Mouse (Mus musculus) stomach, postnatal 0 days (tissue): Measurements from ENCODE around the gene Klc1. TPM values are rescaled to one million over a fixed set of nuclear protein-coding genes. Genes with fewer than 3 reads are reported as not detected.

Source experiments
- ATAC-seq: fragments of 200-750 bp; cut with Nextera tagmentation; 2 replicates; pipeline ENCODE4 v1.8.0; 2017; ENCODE audit not compliant: low FRiP score, low TSS enrichment
- DNase-seq: peaks from one replicate; pipeline ENCODE4 v3.0.0-alpha.2; 2016; ENCODE audit warnings: low spot score
- H3K27ac ChIP-seq: fragments of 300-500 bp; sonication (generic); replicated peaks from 2 replicates; pipeline ENCODE4 v1.5.1; 2014; ENCODE audit warnings: mild to moderate bottlenecking, control low read depth
- H3K27me3 ChIP-seq: fragments of 300-500 bp; sonication (generic); 2 replicates; pipeline ENCODE4 v1.6.1; 2014; ENCODE audit warnings: low read length; ENCODE audit not compliant: control insufficient read depth, insufficient read depth
- H3K36me3 ChIP-seq: fragments of 300-500 bp; sonication (generic); 2 replicates; pipeline ENCODE4 v1.6.1; 2014; ENCODE audit warnings: low read length, mixed read lengths; ENCODE audit not compliant: control insufficient read depth, insufficient read depth
- H3K4me1 ChIP-seq: fragments of 300-500 bp; sonication (generic); replicated peaks from 2 replicates; pipeline ENCODE4 v1.6.1; 2014; ENCODE audit warnings: antibody characterized with exemption; ENCODE audit not compliant: control insufficient read depth, insufficient read depth
- H3K4me2 ChIP-seq: fragments of 300-500 bp; sonication (generic); replicated peaks from 2 replicates; pipeline ENCODE4 v1.6.1; 2014; ENCODE audit warnings: low read depth, mild to moderate bottlenecking, control low read depth, moderate library complexity
- H3K4me3 ChIP-seq: fragments of 300-500 bp; sonication (generic); 2 replicates; pipeline ENCODE4 v1.5.1; 2014; ENCODE audit warnings: low read depth, low read length, control low read depth
- H3K9ac ChIP-seq: fragments of 300-500 bp; sonication (generic); 2 replicates; pipeline ENCODE4 v1.6.1; 2014; ENCODE audit warnings: mild to moderate bottlenecking, low read length, control low read depth, mixed read lengths
- H3K9me3 ChIP-seq: fragments of 300-500 bp; sonication (generic); 2 replicates; pipeline ENCODE4 v1.6.1; 2016; ENCODE audit warnings: low read length; ENCODE audit not compliant: control insufficient read depth
- CTCF ChIP-seq: IDR thresholded peaks from 2 replicates; pipeline ENCODE4 v1.5.1; 2016; ENCODE audit warnings: antibody characterized with exemption, low read depth, mild to moderate bottlenecking, moderate library complexity
- EP300 ChIP-seq: optimal IDR thresholded peaks from 2 replicates; pipeline ENCODE3; 2016; ENCODE audit warnings: antibody characterized with exemption
- WGBS: fragments of 180-500 bp; shearing (Covaris S2); extraction: QIAGEN DNeasy Blood & Tissue Kit; methylation state at CpG from one replicate; pipeline ENCODE4 v1.1.7; 2014; 5-methylcytosine and 5-hydroxymethylcytosine counted together
- polyA plus RNA-seq: library from polyadenylated mRNA; unstranded; fragments of >200 nt; fragmentation: Nextera tagmentation; extraction: Ambion mirVana; gene quantifications from 2 replicates; pipeline ENCODE4 v1.2.1, GENCODE M21; 2015

Klc1 gene
- polyA plus RNA-seq, 1 experiment from 2014 or later = 56.7 TPM

DNA sequence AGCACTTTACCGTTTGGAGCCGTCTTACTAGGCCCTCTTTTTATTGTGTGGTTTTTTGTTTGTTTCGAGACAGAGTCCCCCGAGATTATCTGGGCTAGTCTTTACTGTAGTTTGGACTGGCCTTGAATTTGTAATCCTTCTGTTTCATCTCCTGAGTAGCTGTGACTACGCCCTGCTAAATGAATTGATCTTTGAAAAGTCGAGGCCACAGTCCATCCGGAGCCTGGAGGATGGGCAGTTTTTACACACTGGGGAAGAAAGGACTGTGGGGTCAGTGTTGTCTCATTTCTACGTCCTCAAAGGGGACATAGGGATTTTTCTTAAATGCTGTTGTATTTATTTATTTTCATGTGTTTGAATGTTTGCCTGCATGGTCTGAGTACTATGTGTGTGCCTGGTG lies 59.3 kb downstream of the Klc1 start:
- Histone ChIP-seq H3K4me1 (peaks cover 6% of the 10 kb centered on the region), H3K4me2 (no peak overlapping the region), H3K27ac (no peak overlapping the region), H3K27me3 (no peaks in the 10 kb centered on the region), H3K4me3 (no peak overlapping the region), H3K9ac (no peak overlapping the region), H3K36me3 (no peaks in the 10 kb centered on the region), H3K9me3 (no peaks in the 10 kb centered on the region)
- ATAC-seq (no peak), DNase-seq (no peak)
- 70% methylated on average over 8 of the region's 8 CpGs for WGBS
- no peak for TF ChIP-seq CTCF
- no peak for TF ChIP-seq EP300

DNA sequence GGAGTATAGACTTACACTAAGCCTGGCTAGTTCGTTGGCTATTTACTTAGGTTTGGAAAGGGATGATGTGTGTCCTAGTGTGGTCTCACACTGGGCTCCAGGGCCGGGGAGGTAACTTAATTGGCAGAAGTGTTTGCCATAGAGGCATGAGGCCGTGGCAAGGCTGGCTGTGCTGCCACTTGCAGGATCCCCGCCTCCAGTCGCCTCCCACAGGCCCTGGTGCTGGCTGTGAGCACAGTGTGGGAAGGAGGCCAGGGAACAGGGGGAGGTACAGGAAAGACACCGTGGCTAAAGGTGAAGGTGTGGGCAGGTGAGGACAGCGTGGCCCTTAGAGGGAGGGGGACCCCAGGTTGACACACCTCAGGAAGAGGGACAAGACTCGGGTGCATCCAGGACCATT lies 61.3 kb downstream of the Klc1 start:
- Histone ChIP-seq H3K9ac (no peak overlapping the region), H3K9me3 (no peaks in the 10 kb centered on the region)
- WGBS = 57% methylated on average over 8 of the region's 8 CpGs

DNA sequence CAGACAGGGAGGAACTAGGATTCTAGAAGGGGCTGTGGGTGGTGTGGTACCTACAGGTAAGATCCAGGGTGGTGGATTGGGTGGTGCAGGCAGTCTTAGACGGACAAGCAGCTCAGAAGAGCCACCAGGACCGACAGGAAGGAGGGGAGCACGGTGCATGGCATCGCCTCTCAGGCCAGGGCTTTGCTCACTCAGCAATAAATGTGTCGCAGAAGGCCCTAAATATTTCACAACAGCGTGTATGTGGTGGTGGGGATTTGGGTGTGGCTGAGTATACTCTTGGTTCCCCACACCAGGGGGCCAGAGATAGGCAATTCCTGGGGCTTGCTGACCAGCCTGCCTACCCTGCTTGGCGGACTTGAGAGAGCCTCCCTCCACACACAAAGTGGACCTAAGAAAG lies 62.1 kb downstream of the Klc1 start:
- Histone ChIP-seq H3K4me1 (peaks cover 5% of the 10 kb centered on the region; the same call in 1 of the 2 replicates), H3K4me3 (no peak overlapping the region), H3K4me2 (no peak overlapping the region), H3K9me3 (no peaks in the 10 kb centered on the region), H3K36me3 (peaks cover 22% of the 10 kb centered on the region), H3K9ac (no peak overlapping the region), H3K27me3 (no peaks in the 10 kb centered on the region), H3K27ac (no peak overlapping the region)
- 63% methylated on average over 7 of the region's 7 CpGs for WGBS
- DNase-seq = no peak
- TF ChIP-seq EP300 (no peak), CTCF (no peak)
- no peak for ATAC-seq

More for the DNA sequence above, 61.3 kb downstream of the Klc1 start:
- Histone ChIP-seq H3K4me2 (no peak overlapping the region), H3K4me3 (no peak overlapping the region), H3K36me3 (peaks cover 15% of the 10 kb centered on the region), H3K27me3 (no peaks in the 10 kb centered on the region), H3K27ac (no peak overlapping the region), H3K4me1 (peaks cover 5% of the 10 kb centered on the region; the same call in 1 of the 2 replicates)
- ATAC-seq = no peak
- TF ChIP-seq EP300 (no peak), CTCF (no peak)
- peak; percentile 53 for DNase-seq

DNA sequence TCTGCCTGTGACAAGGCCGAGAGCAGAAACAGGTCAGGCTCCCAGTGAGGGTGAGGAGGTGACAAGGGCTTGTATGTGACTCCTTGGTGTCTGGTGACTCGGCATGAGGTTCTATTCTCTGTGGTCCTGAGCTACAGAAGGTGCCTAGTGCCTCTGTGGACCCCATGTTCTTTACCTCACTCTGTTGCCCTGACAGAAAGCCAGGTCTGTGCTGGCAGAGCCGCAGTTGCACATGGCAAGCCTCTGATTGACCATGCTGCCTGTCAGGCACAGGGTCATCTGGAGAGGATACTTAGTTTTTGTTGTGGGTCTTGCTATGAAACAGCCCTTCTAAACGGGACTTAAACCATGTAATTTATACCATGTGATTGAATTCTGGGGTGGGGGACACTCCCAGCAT lies 63.3 kb downstream of the Klc1 start:
- no peak overlapping the region for H3K4me3 ChIP-seq
- H3K36me3 ChIP-seq = peaks cover 34% of the 10 kb centered on the region
- no peak overlapping the region; the same call in 1 of the 2 replicates for H3K9ac ChIP-seq
- TF ChIP-seq CTCF = no peak
- TF ChIP-seq EP300 = no peak
- H3K27ac ChIP-seq = no peak overlapping the region; the same call in 1 of the 2 replicates
- ATAC-seq = no peak
- H3K4me2 ChIP-seq = no peak overlapping the region
- no peaks in the 10 kb centered on the region for H3K4me1 ChIP-seq
- H3K9me3 ChIP-seq = no peaks in the 10 kb centered on the region
- H3K27me3 ChIP-seq = no peaks in the 10 kb centered on the region
- DNase-seq = no peak
- 61% methylated on average over 4 of the region's 4 CpGs for WGBS

DNA sequence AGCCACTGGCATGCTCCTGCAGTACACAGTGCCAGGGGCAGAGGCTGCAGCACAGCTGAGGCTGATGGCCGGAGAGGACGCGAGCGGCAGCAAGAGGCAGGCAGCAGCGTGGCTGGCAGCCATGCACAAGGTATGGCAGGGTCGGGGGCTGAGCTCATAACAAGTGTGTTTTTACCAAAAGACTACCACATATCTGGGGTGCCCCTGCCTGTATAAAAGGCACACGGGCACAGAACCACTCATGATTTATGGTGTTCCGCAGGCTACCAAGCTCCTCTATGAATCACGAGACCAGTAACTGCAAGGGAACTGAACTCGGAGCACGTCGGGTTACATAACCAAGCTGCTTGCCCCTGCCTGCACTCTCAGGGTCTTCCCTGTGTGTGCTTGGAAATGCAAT lies 68.9 kb downstream of the Klc1 start:
- no peak for ATAC-seq
- no peak overlapping the region for H3K4me2 ChIP-seq
- H3K4me1 ChIP-seq = no peaks in the 10 kb centered on the region
- no peak overlapping the region for H3K9ac ChIP-seq
- 93% methylated on average over 12 of the region's 12 CpGs for WGBS
- H3K27ac ChIP-seq = no peak overlapping the region
- DNase-seq = no peak
- no peak overlapping the region for H3K4me3 ChIP-seq
- H3K9me3 ChIP-seq = no peaks in the 10 kb centered on the region
- no peak for TF ChIP-seq EP300
- TF ChIP-seq CTCF = no peak
- no peaks in the 10 kb centered on the region for H3K27me3 ChIP-seq
- peaks cover 59% of the 10 kb centered on the region for H3K36me3 ChIP-seq

DNA sequence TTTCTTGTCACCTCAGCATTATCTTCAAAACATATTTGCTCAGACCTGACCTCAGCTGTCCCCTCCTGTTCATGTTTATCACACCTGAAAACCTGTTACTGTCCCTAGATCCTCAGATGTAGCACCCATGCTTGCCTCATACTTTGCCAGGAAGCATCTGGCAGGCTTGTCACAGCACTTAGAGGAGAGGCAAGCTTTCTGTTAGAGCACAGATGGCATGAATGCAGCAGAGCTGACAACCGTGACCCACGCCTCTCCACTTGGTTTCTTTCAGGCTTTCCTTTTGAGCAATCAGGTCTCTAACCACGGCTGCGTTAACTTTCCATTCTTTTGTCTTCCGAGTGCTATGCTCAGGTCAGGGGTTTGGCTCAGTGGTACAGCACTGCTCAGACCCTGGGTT lies 70.8 kb downstream of the Klc1 start:
- Histone ChIP-seq H3K4me3 (no peak overlapping the region), H3K27me3 (no peaks in the 10 kb centered on the region), H3K9ac (no peak overlapping the region), H3K4me1 (no peaks in the 10 kb centered on the region), H3K27ac (no peak overlapping the region), H3K4me2 (no peak overlapping the region), H3K36me3 (peaks cover 63% of the 10 kb centered on the region), H3K9me3 (no peaks in the 10 kb centered on the region)
- ATAC-seq = no peak
- DNase-seq = no peak
- 73% methylated on average over 5 of the region's 5 CpGs for WGBS
- no peak for TF ChIP-seq CTCF
- TF ChIP-seq EP300 = no peak
